Mouse (Mus musculus) E14TG2a.4 (cell line): ENCODE data around the gene Zfr.

Source experiments
- CTCF ChIP-seq: conservative IDR thresholded peaks from 2 replicates; pipeline ENCODE4 v1.5.1; 2014; ENCODE audit warnings: low read length
- POU5F1 ChIP-seq: IDR thresholded peaks from 2 replicates; pipeline ENCODE4 v1.6.1; 2014; ENCODE audit warnings: low read length, borderline replicate concordance

DNA sequence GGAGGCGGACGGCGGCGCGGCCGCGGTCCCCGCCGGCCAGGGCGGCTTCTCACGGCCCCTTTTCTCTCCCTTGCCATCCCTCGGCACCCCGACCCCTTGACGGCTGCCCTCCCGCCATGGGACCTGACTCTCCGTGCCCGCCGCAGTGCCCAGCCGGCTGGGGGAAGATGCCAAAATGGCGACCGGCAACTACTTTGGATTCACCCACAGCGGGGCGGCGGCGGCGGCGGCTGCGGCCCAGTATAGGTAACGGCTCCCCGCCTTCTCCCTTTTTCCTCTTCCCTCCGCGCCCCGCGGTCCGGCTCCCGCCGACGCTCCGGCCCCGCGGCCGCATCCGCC is 431 bp downstream of the Zfr start:
- TF ChIP-seq CTCF (no peak), POU5F1 (no peak)
